Mouse (Mus musculus): ENCODE measurements at regions not wholly inside any gene's neighbourhood (a gene's known extent, or its start where the extent isn't known, plus 50 kb on each side); places are given as distances from the start of the nearest gene placed in this dataset.

- TF ChIP-seq CTCF (IDR thresholded peaks at IDR 0.05; ENCODE audit: low read depth) (no peak), EP300 (IDR thresholded peaks at IDR 0.05; ENCODE audit: low read depth) (no peak)
These were observed 80.1 kb upstream of the Atl2 start for GRCm38 (mm10) chr17:79975997-79976443.
